Mouse (Mus musculus) ES-E14 (cell line): ENCODE measurements around the gene Rad9b. TPM values are rescaled to one million over a fixed set of nuclear protein-coding genes. Genes with fewer than 3 reads are reported as not detected.

Experiments
- DNase-seq: peaks from one replicate; pipeline ENCODE4 v3.0.0-alpha.2; 2013; ENCODE audit warnings: low read depth, low spot score
- H3K27ac ChIP-seq: 2 replicates; pipeline ENCODE4 v1.5.1; 2012; ENCODE audit warnings: low read depth, mild to moderate bottlenecking, low read length, moderate library complexity, mixed read lengths; ENCODE audit not compliant: poor library complexity, insufficient read depth, severe bottlenecking
- H3K36me3 ChIP-seq: 2 replicates; pipeline ENCODE4 v1.6.1; 2012; ENCODE audit warnings: mild to moderate bottlenecking, low read length, moderate library complexity, mixed read lengths; ENCODE audit not compliant: control insufficient read depth, poor library complexity, insufficient read depth, severe bottlenecking
- H3K4me1 ChIP-seq, 2 experiments: fragments of 150-350 bp in 1 of 2; sonication (generic) in 1 of 2; 2 replicates each; pipeline ENCODE4 v1.6.1; 2012; ENCODE audit warnings: low read length in 2 of 2, mild to moderate bottlenecking in 1 of 2, mixed read lengths in 1 of 2; ENCODE audit not compliant: control insufficient read depth in 2 of 2, insufficient read depth in 2 of 2, poor library complexity in 1 of 2
- H3K4me3 ChIP-seq, 2 experiments: fragments of 150-350 bp in 1 of 2; sonication (generic) in 1 of 2; 2 replicates each; pipeline ENCODE4 v1.5.1; 2012; ENCODE audit warnings: low read length in 2 of 2, low read depth in 1 of 2, mild to moderate bottlenecking in 1 of 2, mixed read lengths in 1 of 2; ENCODE audit not compliant: insufficient read depth in 1 of 2, poor library complexity in 1 of 2, severe bottlenecking in 1 of 2
- H3K9ac ChIP-seq: 2 replicates; pipeline ENCODE4 v1.6.1; 2012; ENCODE audit warnings: low read depth, mild to moderate bottlenecking, low read length, mixed read lengths; ENCODE audit not compliant: poor library complexity, insufficient read depth, severe bottlenecking
- H3K9me3 ChIP-seq: fragments of 150-350 bp; sonication (generic); 2 replicates; pipeline ENCODE4 v1.6.1; 2012; ENCODE audit warnings: low read depth, mild to moderate bottlenecking, low read length; ENCODE audit not compliant: control insufficient read depth, insufficient read depth
- CHD2 ChIP-seq: IDR thresholded peaks from 2 replicates; pipeline ENCODE4 v1.6.1; 2014; ENCODE audit warnings: mild to moderate bottlenecking, low read depth, low read length, inconsistent platforms
- HCFC1 ChIP-seq: IDR thresholded peaks from 2 replicates; pipeline ENCODE4 v1.6.1; 2012; ENCODE audit warnings: low read length, inconsistent platforms, borderline replicate concordance; ENCODE audit not compliant: insufficient read depth
- MAFK ChIP-seq: IDR thresholded peaks from 2 replicates; pipeline ENCODE4 v1.6.1; 2014; ENCODE audit warnings: mild to moderate bottlenecking, low read depth, low read length, inconsistent platforms; ENCODE audit not compliant: insufficient read depth
- ZC3H11A ChIP-seq: IDR thresholded peaks from 2 replicates; pipeline ENCODE4 v1.6.1; 2012; ENCODE audit warnings: low read depth, mild to moderate bottlenecking, inconsistent platforms, low read length, borderline replicate concordance
- ZNF384 ChIP-seq: IDR thresholded peaks from 2 replicates; pipeline ENCODE4 v1.6.1; 2012; ENCODE audit warnings: low read depth, low read length, inconsistent platforms
- in situ Hi-C, 2 experiments: fragments of 600-800 bp; cut with MboI; formaldehyde crosslinking; loops; one replicate each; pipeline ENCODE4 v1.15.1; 2025; ENCODE audit warnings: low sequenced_read_pairs in 2 of 2, inconsistent platforms in 1 of 2; ENCODE audit not compliant: unreplicated experiment in 2 of 2
- total RNA-seq: library from RNA; depleted of rRNA; stranded (reverse); fragments of 300-350 nt; gene quantifications from 2 replicates; pipeline ENCODE4 v1.2.3, GENCODE M21; 2012

Gene Rad9b
- total RNA-seq, 1 experiment = 20.5 TPM

GRCm38 (mm10) chr5:122336554-122337294 lies 17.3 kb downstream of the Rad9b start:
- H3K4me1 ChIP-seq = no peaks in the 10 kb centered on the region
- DNase-seq = no peak
- no peak overlapping the region for H3K4me3 ChIP-seq
- H3K9me3 ChIP-seq = no peaks in the 10 kb centered on the region
- no peaks in the 10 kb centered on the region; the same call in 1 of the 2 replicates for H3K36me3 ChIP-seq
- no peak overlapping the region for H3K27ac ChIP-seq
- TF ChIP-seq ZNF384 (no peak), CHD2 (no peak), ZC3H11A (no peak), MAFK (no peak), HCFC1 (no peak)
- in situ Hi-C loops = no loop called here
- H3K9ac ChIP-seq = no peak overlapping the region

GRCm38 (mm10) chr5:122334682-122335081 lies 19.4 kb downstream of the Rad9b start:
- no peak for DNase-seq
- no peaks in the 10 kb centered on the region for H3K9me3 ChIP-seq
- H3K4me3 ChIP-seq = no peak overlapping the region
- no peaks in the 10 kb centered on the region for H3K4me1 ChIP-seq
- in situ Hi-C loops = no loop called here
- H3K27ac ChIP-seq = no peak overlapping the region
- TF ChIP-seq ZC3H11A (no peak), MAFK (no peak), ZNF384 (peak; percentile 71)
- H3K9ac ChIP-seq = no peak overlapping the region
- H3K36me3 ChIP-seq = peaks cover 3% of the 10 kb centered on the region

DNA sequence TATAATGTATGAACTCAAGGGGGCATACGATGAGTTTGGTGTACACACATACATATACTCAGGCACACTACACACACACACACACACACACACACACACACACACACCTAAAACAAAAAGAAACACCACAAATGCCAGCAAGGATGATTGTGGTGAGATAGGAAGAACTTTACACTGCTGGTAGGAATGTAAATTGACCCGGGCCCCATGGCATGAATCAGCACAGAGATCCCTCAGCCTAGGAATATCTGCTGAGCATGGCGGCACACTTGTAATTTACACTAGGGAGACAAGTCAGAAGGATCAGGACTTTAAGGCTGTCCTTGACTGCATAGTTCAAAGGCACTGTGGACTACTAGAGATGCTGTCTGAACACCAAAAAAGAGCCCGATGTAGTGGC lies 23.8 kb downstream of the Rad9b start:
- no peak overlapping the region for H3K4me3 ChIP-seq
- in situ Hi-C loops = no loop called here
- H3K36me3 ChIP-seq = peaks cover 9% of the 10 kb centered on the region
- no peak for DNase-seq
- no peaks in the 10 kb centered on the region for H3K4me1 ChIP-seq
- TF ChIP-seq HCFC1 (no peak), CHD2 (no peak), MAFK (no peak), ZNF384 (no peak), ZC3H11A (no peak)
- H3K9ac ChIP-seq = no peak overlapping the region
- H3K27ac ChIP-seq = no peak overlapping the region
- no peaks in the 10 kb centered on the region for H3K9me3 ChIP-seq

- peaks cover 18% of the 10 kb centered on the region for H3K36me3 ChIP-seq
- H3K9me3 ChIP-seq = no peaks in the 10 kb centered on the region
- H3K4me3 ChIP-seq = no peak overlapping the region
- no peak overlapping the region for H3K9ac ChIP-seq
- no peak overlapping the region for H3K27ac ChIP-seq
- no peak for DNase-seq
- in situ Hi-C loops = no loop called here
- TF ChIP-seq ZNF384 = no peak
- no peak for TF ChIP-seq CHD2
- TF ChIP-seq MAFK = no peak
- no peak for TF ChIP-seq ZC3H11A
- TF ChIP-seq HCFC1 = no peak
- peaks cover 0 to 4% of the 10 kb centered on the region in 2 experiments; a peak in 1 of 4 replicates for H3K4me1 ChIP-seq
Observed at GRCm38 (mm10) chr5:122327283-122327682, 26.8 kb downstream of the Rad9b start.
